Mouse (Mus musculus) ES-Bruce4 (cell line): ENCODE measurements around the gene Plek2. TPM values are rescaled to one million over a fixed set of nuclear protein-coding genes. Genes with fewer than 3 reads are reported as not detected.
"Not testable (repeated sequence)": the region's sequence is repeated elsewhere in the genome, so short reads cannot be mapped to it uniquely, and the experiment has no call there.

ENCODE experiments used
- H3K27ac ChIP-seq: 2 replicates; pipeline ENCODE4 v1.5.1; 2012; ENCODE audit warnings: low read length, inconsistent platforms; ENCODE audit not compliant: insufficient read depth
- H3K27me3 ChIP-seq: 2 replicates; pipeline ENCODE4 v1.6.1; 2012; ENCODE audit warnings: mild to moderate bottlenecking, low read length, inconsistent platforms; ENCODE audit not compliant: control insufficient read depth, poor library complexity, insufficient read depth, severe bottlenecking
- H3K36me3 ChIP-seq: 2 replicates; pipeline ENCODE4 v1.6.1; 2012; ENCODE audit warnings: inconsistent platforms, mild to moderate bottlenecking, low read length, moderate library complexity; ENCODE audit not compliant: control insufficient read depth, poor library complexity, insufficient read depth, severe bottlenecking
- H3K4me1 ChIP-seq: one replicate; pipeline ENCODE4 v1.8.1; 2011; ENCODE audit warnings: low read length; ENCODE audit not compliant: control insufficient read depth, insufficient read depth
- H3K4me3 ChIP-seq: 2 replicates; pipeline ENCODE4 v1.5.1; 2011; ENCODE audit warnings: low read depth, mild to moderate bottlenecking, low read length
- H3K9ac ChIP-seq: 2 replicates; pipeline ENCODE4 v1.6.1; 2012; ENCODE audit warnings: low read depth, mild to moderate bottlenecking, inconsistent platforms; ENCODE audit not compliant: poor library complexity, severe bottlenecking
- H3K9me3 ChIP-seq: replicated peaks from 2 replicates; pipeline ENCODE4 v1.6.1; 2012; ENCODE audit warnings: mild to moderate bottlenecking, low read length, inconsistent platforms; ENCODE audit not compliant: control insufficient read depth, poor library complexity, insufficient read depth, severe bottlenecking
- CTCF ChIP-seq: IDR thresholded peaks from one replicate; pipeline ENCODE4 v1.8.1; 2011; ENCODE audit warnings: low read depth, low read length
- EP300 ChIP-seq: IDR thresholded peaks from 2 replicates; pipeline ENCODE4 v1.6.1; 2011; ENCODE audit warnings: low read depth, low read length; ENCODE audit not compliant: insufficient read depth
- POLR2A ChIP-seq: IDR thresholded peaks from one replicate; pipeline ENCODE4 v1.8.1; 2011; ENCODE audit warnings: low read length; ENCODE audit not compliant: insufficient read depth
- polyA plus RNA-seq: library from polyadenylated mRNA; stranded (reverse); fragments of >200 nt; gene quantifications from 2 replicates; pipeline ENCODE4 v1.2.4, GENCODE M21; 2011; ENCODE audit warnings: low read depth; ENCODE audit not compliant: missing spikeins, insufficient read depth, insufficient read length

Plek2 gene
- polyA plus RNA-seq, 1 experiment: 3.0 TPM

GRCm38 (mm10) chr12:78940081-78940480 is 33.3 kb upstream of the Plek2 start:
- H3K4me1 ChIP-seq: no peaks in the 10 kb centered on the region
- no peaks in the 10 kb centered on the region for H3K9me3 ChIP-seq
- TF ChIP-seq POLR2A: no peak
- no peak for TF ChIP-seq EP300
- TF ChIP-seq CTCF: no peak
- H3K36me3 ChIP-seq: no peaks in the 10 kb centered on the region
- no peak overlapping the region for H3K27ac ChIP-seq
- no peaks in the 10 kb centered on the region for H3K27me3 ChIP-seq
- no peak overlapping the region for H3K4me3 ChIP-seq
- H3K9ac ChIP-seq: no peak overlapping the region

GRCm38 (mm10) chr12:78939393-78940037 is 32.8 kb upstream of the Plek2 start:
- no peaks in the 10 kb centered on the region for H3K4me1 ChIP-seq
- TF ChIP-seq POLR2A (no peak), CTCF (no peak), EP300 (no peak)

GRCm38 (mm10) chr12:78936494-78936893 is 29.7 kb upstream of the Plek2 start:
- Histone ChIP-seq H3K9ac (no peak overlapping the region), H3K9me3 (no peaks in the 10 kb centered on the region), H3K27ac (no peak overlapping the region), H3K27me3 (no peaks in the 10 kb centered on the region), H3K4me3 (no peak overlapping the region), H3K4me1 (no peaks in the 10 kb centered on the region), H3K36me3 (no peaks in the 10 kb centered on the region)
- TF ChIP-seq POLR2A (no peak), CTCF (no peak), EP300 (no peak)

More at GRCm38 (mm10) chr12:78939393-78940037, 32.8 kb upstream of the Plek2 start:
- no peaks in the 10 kb centered on the region for H3K27me3 ChIP-seq
- H3K9ac ChIP-seq: no peak overlapping the region
- H3K9me3 ChIP-seq: no peaks in the 10 kb centered on the region
- H3K4me3 ChIP-seq: no peak overlapping the region
- H3K27ac ChIP-seq: no peak overlapping the region
- H3K36me3 ChIP-seq: no peaks in the 10 kb centered on the region

GRCm38 (mm10) chr12:78929900-78930299 is 23.1 kb upstream of the Plek2 start:
- H3K36me3 ChIP-seq: no peaks in the 10 kb centered on the region
- H3K27me3 ChIP-seq: no peaks in the 10 kb centered on the region
- H3K9me3 ChIP-seq: no peaks in the 10 kb centered on the region
- no peaks in the 10 kb centered on the region for H3K4me1 ChIP-seq
- H3K4me3 ChIP-seq: no peak overlapping the region
- no peak overlapping the region for H3K27ac ChIP-seq
- TF ChIP-seq POLR2A (no peak), EP300 (no peak), CTCF (no peak)
- no peak overlapping the region for H3K9ac ChIP-seq

- H3K4me1 ChIP-seq: no peaks in the 10 kb centered on the region
- TF ChIP-seq CTCF (no peak), POLR2A (no peak), EP300 (no peak)
Observed at GRCm38 (mm10) chr12:78927287-78927686, 20.5 kb upstream of the Plek2 start.

GRCm38 (mm10) chr12:78923539-78924189 is 16.9 kb upstream of the Plek2 start:
- no peak overlapping the region for H3K4me3 ChIP-seq
- no peaks in the 10 kb centered on the region for H3K27me3 ChIP-seq
- H3K27ac ChIP-seq: no peak overlapping the region
- TF ChIP-seq EP300: no peak
- no peak for TF ChIP-seq CTCF
- no peak for TF ChIP-seq POLR2A
- no peaks in the 10 kb centered on the region for H3K36me3 ChIP-seq
- no peaks in the 10 kb centered on the region for H3K4me1 ChIP-seq
- H3K9me3 ChIP-seq: no peaks in the 10 kb centered on the region
- no peak overlapping the region for H3K9ac ChIP-seq

More at GRCm38 (mm10) chr12:78927287-78927686, 20.5 kb upstream of the Plek2 start:
- Histone ChIP-seq H3K36me3 (no peaks in the 10 kb centered on the region), H3K4me3 (no peak overlapping the region), H3K9ac (no peak overlapping the region), H3K9me3 (no peaks in the 10 kb centered on the region), H3K27me3 (no peaks in the 10 kb centered on the region), H3K27ac (no peak overlapping the region)

- not testable (repeated sequence) for H3K27ac ChIP-seq, H3K4me3 ChIP-seq, H3K27me3 ChIP-seq, H3K36me3 ChIP-seq, H3K4me1 ChIP-seq, H3K9ac ChIP-seq, H3K9me3 ChIP-seq
Observed at GRCm38 (mm10) chr12:78922977-78923376, 16.2 kb upstream of the Plek2 start.
